Mouse (Mus musculus): ENCODE measurements around the gene Ppard. TPM values are rescaled to one million over a fixed set of nuclear protein-coding genes. Genes with fewer than 3 reads are reported as not detected.

Gene Ppard
- total and polyA plus RNA-seq, 2 experiments from 2014 or later: 1.5 to 7.7 TPM

GRCm38 (mm10) chr17:28279236-28279635 is 46.7 kb downstream of the Ppard start:
- no peak for DNase-seq (ENCODE audit: low spot score)
- Histone ChIP-seq H3K27me3 (ENCODE audit: insufficient read depth, low read length) (no peaks in the 10 kb centered on the region), H3K4me3 (ENCODE audit: low read depth, low read length) (no peak overlapping the region), H3K9ac (replicated peaks; ENCODE audit: low read length, poor library complexity, severe bottlenecking) (no peak overlapping the region), H3K4me1 (ENCODE audit: insufficient read depth, low read length) (no peaks in the 10 kb centered on the region), H3K4me2 (ENCODE audit: low read depth, low read length, poor library complexity, severe bottlenecking) (no peak overlapping the region), H3K36me3 (ENCODE audit: insufficient read depth, low read length) (no peaks in the 10 kb centered on the region), H3K27ac (ENCODE audit: low read depth, low read length) (no peak overlapping the region), H3K9me3 (ENCODE audit: low read length) (no peaks in the 10 kb centered on the region)
- TF ChIP-seq CTCF (IDR thresholded peaks at IDR 0.05): no peak
- ATAC-seq (ENCODE audit: low FRiP score): no peak
- 70% methylated on average over 4 of the region's 4 CpGs for WGBS

- no peak overlapping the region for H3K9ac ChIP-seq (replicated peaks; ENCODE audit: low read length, poor library complexity, severe bottlenecking)
- no peak for TF ChIP-seq CTCF (IDR thresholded peaks at IDR 0.05)
- H3K9me3 ChIP-seq (ENCODE audit: low read length): no peaks in the 10 kb centered on the region
- ATAC-seq (ENCODE audit: low FRiP score) (no peak), DNase-seq (ENCODE audit: low spot score) (peak; percentile 55)
- H3K4me1 ChIP-seq (ENCODE audit: insufficient read depth, low read length): no peaks in the 10 kb centered on the region
- no peak overlapping the region for H3K4me2 ChIP-seq (ENCODE audit: low read depth, low read length, poor library complexity, severe bottlenecking)
- no peaks in the 10 kb centered on the region for H3K36me3 ChIP-seq (ENCODE audit: insufficient read depth, low read length)
- H3K27ac ChIP-seq (ENCODE audit: low read depth, low read length): no peak overlapping the region
- WGBS: 67% methylated on average over 15 of the region's 15 CpGs
- no peaks in the 10 kb centered on the region for H3K27me3 ChIP-seq (ENCODE audit: insufficient read depth, low read length)
- no peak overlapping the region for H3K4me3 ChIP-seq (ENCODE audit: low read depth, low read length)
Measured at GRCm38 (mm10) chr17:28279780-28280422, 47.4 kb downstream of the Ppard start.

- no peaks in the 10 kb centered on the region for H3K4me1 ChIP-seq (ENCODE audit: insufficient read depth, low read length)
- no peak for ATAC-seq (ENCODE audit: low FRiP score)
- H3K9me3 ChIP-seq (ENCODE audit: low read length): no peaks in the 10 kb centered on the region
- no peak for DNase-seq (ENCODE audit: low spot score)
- H3K36me3 ChIP-seq (ENCODE audit: insufficient read depth, low read length): no peaks in the 10 kb centered on the region
- H3K27me3 ChIP-seq (ENCODE audit: insufficient read depth, low read length): no peaks in the 10 kb centered on the region
- H3K27ac ChIP-seq (ENCODE audit: low read depth, low read length): no peak overlapping the region
- H3K4me3 ChIP-seq (ENCODE audit: low read depth, low read length): no peak overlapping the region
- no peak overlapping the region for H3K4me2 ChIP-seq (ENCODE audit: low read depth, low read length, poor library complexity, severe bottlenecking)
- H3K9ac ChIP-seq (replicated peaks; ENCODE audit: low read length, poor library complexity, severe bottlenecking): no peak overlapping the region
- WGBS: 72% methylated on average over 7 of the region's 7 CpGs
- TF ChIP-seq CTCF (IDR thresholded peaks at IDR 0.05): no peak
Measured at GRCm38 (mm10) chr17:28280423-28280800, 47.9 kb downstream of the Ppard start.

- no peaks in the 10 kb centered on the region for H3K4me1 ChIP-seq (ENCODE audit: insufficient read depth, low read length)
- H3K9me3 ChIP-seq (ENCODE audit: low read length): no peaks in the 10 kb centered on the region
- H3K27ac ChIP-seq (ENCODE audit: low read depth, low read length): no peak overlapping the region
- no peak for TF ChIP-seq CTCF (IDR thresholded peaks at IDR 0.05)
- H3K36me3 ChIP-seq (ENCODE audit: insufficient read depth, low read length): no peaks in the 10 kb centered on the region
- ATAC-seq (ENCODE audit: low FRiP score) (no peak), DNase-seq (ENCODE audit: low spot score) (no peak)
- H3K4me3 ChIP-seq (ENCODE audit: low read depth, low read length): no peak overlapping the region
- WGBS: 53% methylated on average over 5 of the region's 5 CpGs
- H3K27me3 ChIP-seq (ENCODE audit: insufficient read depth, low read length): no peaks in the 10 kb centered on the region
- no peak overlapping the region for H3K9ac ChIP-seq (replicated peaks; ENCODE audit: low read length, poor library complexity, severe bottlenecking)
- H3K4me2 ChIP-seq (ENCODE audit: low read depth, low read length, poor library complexity, severe bottlenecking): no peak overlapping the region
Measured at GRCm38 (mm10) chr17:28280831-28281377, 48.4 kb downstream of the Ppard start.

GRCm38 (mm10) chr17:28281866-28282441 is 49.5 kb downstream of the Ppard start:
- 93% methylated on average over 7 of the region's 7 CpGs for WGBS
- no peaks in the 10 kb centered on the region for H3K36me3 ChIP-seq (ENCODE audit: insufficient read depth, low read length)
- H3K4me2 ChIP-seq (ENCODE audit: low read depth, low read length, poor library complexity, severe bottlenecking): no peak overlapping the region
- DNase-seq (ENCODE audit: low spot score) (no peak), ATAC-seq (ENCODE audit: low FRiP score) (no peak)
- H3K4me1 ChIP-seq (ENCODE audit: insufficient read depth, low read length): no peaks in the 10 kb centered on the region
- no peak overlapping the region for H3K9ac ChIP-seq (replicated peaks; ENCODE audit: low read length, poor library complexity, severe bottlenecking)
- H3K27me3 ChIP-seq (ENCODE audit: insufficient read depth, low read length): no peaks in the 10 kb centered on the region
- no peak overlapping the region for H3K4me3 ChIP-seq (ENCODE audit: low read depth, low read length)
- H3K27ac ChIP-seq (ENCODE audit: low read depth, low read length): no peak overlapping the region
- H3K9me3 ChIP-seq (ENCODE audit: low read length): no peaks in the 10 kb centered on the region
- no peak for TF ChIP-seq CTCF (IDR thresholded peaks at IDR 0.05)

- H3K27ac ChIP-seq (ENCODE audit: low read depth, low read length): no peak overlapping the region
- no peak overlapping the region for H3K9ac ChIP-seq (replicated peaks; ENCODE audit: low read length, poor library complexity, severe bottlenecking)
- WGBS: 90% methylated on average over 10 of the region's 10 CpGs
- H3K4me3 ChIP-seq (ENCODE audit: low read depth, low read length): no peak overlapping the region
- H3K4me2 ChIP-seq (ENCODE audit: low read depth, low read length, poor library complexity, severe bottlenecking): no peak overlapping the region
- H3K9me3 ChIP-seq (ENCODE audit: low read length): no peaks in the 10 kb centered on the region
- no peaks in the 10 kb centered on the region for H3K4me1 ChIP-seq (ENCODE audit: insufficient read depth, low read length)
- ATAC-seq (ENCODE audit: low FRiP score) (no peak), DNase-seq (ENCODE audit: low spot score) (no peak)
- H3K36me3 ChIP-seq (ENCODE audit: insufficient read depth, low read length): no peaks in the 10 kb centered on the region
- no peaks in the 10 kb centered on the region for H3K27me3 ChIP-seq (ENCODE audit: insufficient read depth, low read length)
- no peak for TF ChIP-seq CTCF (IDR thresholded peaks at IDR 0.05)
Measured at GRCm38 (mm10) chr17:28283199-28283598, 50.7 kb downstream of the Ppard start.

Measured in midbrain, postnatal 0 days (tissue).